Mouse (Mus musculus) telencephalon, adult 2 months (tissue): ENCODE measurements at regions not wholly inside any gene's neighbourhood (a gene's known extent, or its start where the extent isn't known, plus 50 kb on each side); places are given as distances from the start of the nearest gene placed in this dataset.

ENCODE experiments used
- DNase-seq: peaks from one replicate; pipeline ENCODE4 v3.0.0-alpha.2; 2011; ENCODE audit warnings: low read depth, low spot score

DNA sequence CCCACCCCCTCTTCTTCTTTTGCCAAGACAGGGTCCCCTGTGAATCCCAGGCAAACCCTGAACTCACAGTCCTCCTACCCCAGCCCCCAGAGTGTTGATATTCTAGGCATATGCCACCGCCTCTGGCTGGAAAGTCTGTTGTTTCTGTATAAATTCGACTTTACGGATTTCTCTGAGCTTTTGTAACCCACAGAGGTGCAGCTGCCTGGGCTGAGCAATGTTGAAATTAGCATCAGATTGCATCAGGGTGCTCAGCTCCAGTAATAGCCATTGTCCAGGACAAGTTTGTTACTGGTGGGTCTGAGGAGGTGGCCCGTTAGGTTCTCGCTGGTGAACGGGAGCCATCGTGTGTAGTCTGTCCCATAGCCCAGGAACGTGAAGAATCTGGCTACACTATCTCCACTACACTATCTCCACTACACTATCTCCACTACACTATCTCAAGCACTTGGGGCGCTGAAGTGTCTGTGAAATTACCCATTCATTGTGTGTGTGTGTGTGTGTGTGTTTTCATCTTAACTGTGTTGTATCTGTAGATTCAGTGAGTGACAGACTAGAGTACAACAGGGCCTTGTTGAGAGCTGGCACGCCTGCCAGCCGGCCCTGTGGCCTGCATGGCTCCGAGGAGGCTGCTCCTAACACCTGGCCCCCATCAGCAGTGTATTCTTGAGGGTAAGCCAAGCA, 92.4 kb upstream of the Hnrnpk start:
- no peak for DNase-seq

DNA sequence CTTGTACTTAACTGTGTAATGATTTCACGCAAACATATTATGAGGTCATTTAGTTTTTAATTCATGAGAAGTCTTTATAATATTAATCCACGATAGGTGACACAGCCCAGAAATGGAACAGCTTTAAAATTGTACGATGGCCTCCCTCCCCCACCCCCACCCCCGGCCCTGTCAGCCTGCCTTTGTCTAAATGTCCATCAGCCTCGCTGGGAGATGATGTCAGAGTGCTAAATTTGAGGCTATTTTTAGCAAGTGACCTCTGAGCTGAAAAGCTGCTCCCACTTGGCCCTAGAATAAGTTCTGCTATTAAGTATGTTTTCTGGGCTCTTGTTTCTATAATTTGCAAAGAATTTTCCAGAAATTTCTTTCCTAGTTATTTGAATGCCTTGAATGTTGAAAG, 91.6 kb upstream of the Hnrnpk start:
- no peak for DNase-seq

GRCm38 (mm10) chr13:58490829-58491228, 87.7 kb upstream of the Hnrnpk start:
- DNase-seq, result no peak

DNA sequence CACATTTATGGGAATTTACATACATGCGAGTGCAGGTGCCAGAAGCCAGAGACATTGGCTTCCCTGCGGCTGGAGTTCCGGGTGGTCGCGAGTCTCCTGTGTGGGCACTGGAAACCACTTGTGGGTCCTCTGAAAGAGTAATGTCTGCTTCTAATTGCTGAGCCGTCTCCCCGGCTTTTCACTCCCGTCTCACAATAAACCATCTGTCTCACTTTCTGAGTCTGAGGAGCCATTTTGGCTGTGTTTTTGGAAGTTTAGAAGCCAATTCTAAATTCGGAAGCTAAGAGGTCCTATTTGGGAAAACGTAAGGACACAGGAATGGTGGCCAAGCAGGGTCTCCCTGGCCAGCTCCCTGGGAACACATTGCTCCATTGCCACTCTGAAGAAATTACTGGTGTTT, 81.9 kb upstream of the Hnrnpk start:
- DNase-seq, result no peak

GRCm38 (mm10) chr13:58482701-58483100, 79.6 kb upstream of the Hnrnpk start:
- no peak for DNase-seq

- no peak for DNase-seq
Observed at GRCm38 (mm10) chr13:58480928-58481598, 77.9 kb upstream of the Hnrnpk start.

DNA sequence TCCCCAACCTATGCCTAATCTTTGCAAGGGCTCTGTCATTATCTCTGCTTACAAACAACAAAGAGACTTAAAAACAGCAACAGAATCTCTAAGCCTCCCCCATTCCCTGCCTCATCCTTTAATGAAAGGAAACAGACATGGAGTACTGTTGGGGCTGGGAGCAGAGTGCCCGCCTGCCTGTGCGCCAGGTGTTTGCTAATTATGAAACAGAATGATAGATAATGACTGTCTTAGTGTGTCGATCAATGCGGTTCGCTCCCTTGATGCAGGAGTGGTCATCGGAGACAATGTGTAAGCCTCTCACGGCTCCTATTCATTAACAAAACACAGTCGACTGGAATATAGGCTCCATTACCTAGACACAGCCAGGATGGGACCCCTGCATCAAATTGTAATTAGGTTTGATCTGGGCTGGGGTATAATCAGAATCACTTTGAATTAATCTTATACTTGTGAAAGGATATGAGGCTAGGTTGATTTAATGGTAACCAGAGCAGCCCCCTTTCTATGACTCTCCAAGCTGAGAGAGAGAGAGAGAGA, 77.3 kb upstream of the Hnrnpk start:
- no peak for DNase-seq

DNA sequence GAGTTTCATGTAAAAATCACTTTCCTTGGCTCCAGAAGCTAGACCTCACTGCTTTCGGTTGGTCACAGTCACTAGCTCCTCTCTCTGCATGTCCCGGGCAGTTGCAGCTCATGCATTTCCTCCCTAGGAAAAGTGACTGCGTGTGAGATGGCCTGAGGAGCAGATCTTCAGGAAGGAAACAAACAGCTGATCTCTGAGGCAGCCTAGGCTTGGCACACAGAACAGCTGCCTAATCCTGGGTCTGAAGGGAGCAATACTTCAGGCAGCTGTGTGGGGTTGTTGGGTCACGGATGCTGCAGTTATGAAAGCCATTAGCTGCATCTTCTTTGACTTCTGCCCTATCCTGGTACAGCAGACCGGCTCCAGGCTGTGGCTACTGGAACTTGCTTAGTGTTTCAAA, 75.3 kb upstream of the Hnrnpk start:
- no peak for DNase-seq

- no peak for DNase-seq
Observed at GRCm38 (mm10) chr13:58477253-58477652, 74.1 kb upstream of the Hnrnpk start.

GRCm38 (mm10) chr13:58476033-58476830, 73.1 kb upstream of the Hnrnpk start:
- DNase-seq, result no peak

DNA sequence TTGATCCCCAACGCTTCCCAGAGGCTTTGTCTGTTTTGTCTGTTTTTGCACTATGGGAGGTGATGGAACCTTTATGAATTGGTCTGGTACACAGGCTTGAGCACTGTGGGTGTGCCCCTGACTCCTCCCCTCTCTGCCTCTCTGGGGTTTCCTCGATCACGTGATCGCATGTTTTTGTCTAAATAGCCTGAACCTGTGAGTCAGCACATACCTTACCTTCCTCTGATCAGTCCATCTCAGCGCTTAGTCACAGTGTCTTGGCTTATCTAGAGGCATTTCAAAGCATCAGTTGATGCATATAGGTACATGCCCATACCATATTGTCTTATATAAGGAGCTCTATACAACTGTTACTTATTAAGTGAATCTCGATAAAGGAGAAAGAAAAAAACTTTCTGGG, 72.4 kb upstream of the Hnrnpk start:
- no peak for DNase-seq

DNA sequence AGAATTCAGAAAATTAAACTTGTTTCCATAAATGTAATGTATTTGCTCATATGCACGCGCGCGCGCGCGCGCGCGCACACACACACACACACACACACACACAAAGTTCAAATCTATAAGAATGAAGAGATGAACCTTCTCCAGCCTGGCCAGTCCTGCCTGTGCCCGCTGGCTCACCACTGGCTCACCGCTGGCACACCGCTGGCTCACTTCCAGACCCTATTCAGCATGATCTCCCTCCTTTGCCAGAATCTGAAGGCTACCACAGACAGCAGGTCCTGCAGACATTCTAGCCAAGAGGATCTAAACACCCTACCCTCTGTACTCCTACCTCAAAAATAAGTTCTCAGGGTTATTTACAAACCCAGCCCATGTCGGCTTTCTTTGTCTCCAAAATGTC, 69.3 kb upstream of the Hnrnpk start:
- DNase-seq, result no peak

DNA sequence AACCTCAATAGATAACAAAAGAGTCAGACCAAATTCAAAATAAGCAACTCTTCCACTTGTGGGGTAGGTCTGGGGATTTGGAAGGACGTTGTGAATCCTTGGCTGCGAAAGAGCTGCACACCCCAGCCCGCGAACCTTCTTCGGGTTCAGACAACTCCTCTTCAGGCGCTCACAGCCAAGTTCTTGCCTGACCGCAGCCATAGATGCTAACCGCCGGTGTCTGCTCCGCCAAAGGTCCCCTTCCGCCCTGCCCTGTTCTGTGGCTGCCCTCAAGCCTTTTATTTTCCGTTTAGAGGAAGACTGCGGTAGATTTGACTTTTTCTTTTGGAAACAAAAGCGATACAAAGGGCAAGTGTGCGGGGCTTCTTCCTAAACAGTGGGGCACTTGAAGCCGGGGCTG, 68.6 kb upstream of the Hnrnpk start:
- DNase-seq, result no peak

- no peak for DNase-seq
Observed at GRCm38 (mm10) chr13:58469731-58470130, 66.6 kb upstream of the Hnrnpk start.

- no peak for DNase-seq
Observed at GRCm38 (mm10) chr13:58467097-58467642, 64.0 kb upstream of the Hnrnpk start.

DNA sequence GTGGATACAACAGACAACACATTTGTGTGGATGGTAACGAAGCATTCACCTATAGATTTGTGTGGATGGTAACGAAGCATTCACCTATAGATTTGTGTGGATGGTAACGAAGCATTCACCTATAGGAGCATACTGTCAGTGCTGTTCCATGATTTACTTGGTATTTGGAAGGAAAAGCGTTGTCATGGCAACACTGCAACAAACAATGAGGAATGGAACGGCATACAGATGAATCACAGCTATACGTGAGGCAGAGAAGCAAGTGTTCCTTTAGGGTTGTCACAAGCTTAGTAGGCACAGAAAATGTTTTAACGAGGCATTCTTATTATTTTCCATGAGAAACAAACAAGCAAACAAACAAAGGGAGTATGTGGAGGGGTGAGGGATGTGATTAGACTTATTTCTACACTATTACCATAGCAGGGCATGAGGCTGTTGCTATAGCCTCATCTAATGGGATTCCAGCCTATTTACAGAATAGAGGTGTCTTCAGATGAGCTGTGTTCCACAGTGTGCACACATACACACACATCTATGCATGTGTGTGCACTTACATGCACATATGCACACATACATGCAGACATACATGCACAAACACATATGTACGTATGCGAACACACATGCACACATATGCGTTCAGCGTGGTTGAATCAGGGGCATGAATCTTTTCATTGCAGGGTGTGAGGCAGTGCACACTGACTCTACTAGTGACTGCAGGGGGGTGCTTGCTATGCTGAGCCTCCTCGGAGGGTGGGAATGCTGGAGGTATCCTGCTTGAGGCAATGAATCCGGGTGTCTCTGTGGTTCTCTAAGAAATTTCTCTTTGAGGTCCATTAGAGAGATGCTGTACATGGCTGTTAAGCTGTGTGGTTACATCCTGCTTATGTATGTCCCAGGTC, 62.3 kb upstream of the Hnrnpk start:
- peak; percentile 41 for DNase-seq
